Mouse (Mus musculus): ENCODE measurements around the gene Tent4a.

GRCm38 (mm10) chr13:69459657-69460458 is 74.6 kb downstream of the Tent4a start:
- TF ChIP-seq CTCF (IDR thresholded peaks at IDR 0.05), result peak; percentile 86
- TF ChIP-seq EP300 (IDR thresholded peaks at IDR 0.05), result peak; percentile 51
